Mouse (Mus musculus): ENCODE measurements around the gene Prss30. TPM values are rescaled to one million over a fixed set of nuclear protein-coding genes. Genes with fewer than 3 reads are reported as not detected.

Gene Prss30
- under 1 TPM in 1 of 4 experiments, not detected in 3; 0.45 TPM for total RNA-seq (2022)

DNA sequence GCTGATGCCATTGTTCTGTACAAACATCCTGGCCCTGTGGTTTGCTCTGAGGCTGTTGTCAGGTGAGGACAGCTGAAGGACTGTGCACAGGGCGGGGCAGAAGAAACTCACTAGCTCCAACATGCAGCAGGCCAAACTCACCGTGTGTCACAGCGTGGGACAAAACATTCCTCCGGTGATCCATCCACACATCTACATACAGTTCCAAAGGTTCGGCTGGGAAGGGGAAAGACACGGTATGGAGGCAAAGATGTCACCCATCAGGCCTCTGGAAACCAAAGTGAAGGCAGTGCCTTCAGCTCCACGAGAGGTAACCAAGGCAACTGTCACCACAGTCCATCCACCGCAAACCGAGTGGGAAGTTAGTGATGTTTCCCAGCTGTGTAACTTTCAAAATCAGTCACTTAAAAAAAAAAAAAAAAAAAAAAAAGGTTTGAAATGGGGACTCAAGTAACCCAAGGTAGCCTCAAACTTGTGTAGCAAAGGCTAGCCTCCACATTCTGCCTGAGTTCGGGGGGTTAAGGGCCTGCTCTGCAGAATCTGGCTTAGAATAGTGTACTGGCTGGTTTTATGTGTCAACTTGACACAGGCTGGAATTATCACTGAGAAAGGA lies at the start of gene Prss30:
Gene Prss30, minus strand, starts transcription at position 270 of the 613 bp plus-strand sequence.
- no peak for DNase-seq (ENCODE audit: low spot score in 2 of 2)

DNA sequence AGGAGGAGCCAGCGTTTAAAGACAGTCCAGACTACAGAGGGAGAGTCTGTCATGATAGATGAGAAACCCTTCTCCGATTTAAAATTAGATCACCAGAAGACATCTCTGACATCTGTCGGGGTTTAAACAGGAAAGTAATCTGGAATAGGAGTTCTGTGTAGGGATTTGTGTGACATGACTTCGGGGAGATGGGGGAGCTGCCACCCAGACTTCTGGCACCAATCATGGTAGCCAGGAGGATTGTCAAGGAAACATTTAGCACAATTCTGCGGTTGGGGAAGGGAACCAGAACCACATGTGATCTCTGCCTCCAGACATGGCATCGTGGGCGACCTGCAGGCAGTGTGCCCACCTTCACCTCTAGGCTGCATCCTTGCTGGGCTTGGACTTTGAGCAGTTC lies 49.1 kb upstream of the Prss30 start:
- no peak for DNase-seq (ENCODE audit: low spot score in 2 of 2)

DNA sequence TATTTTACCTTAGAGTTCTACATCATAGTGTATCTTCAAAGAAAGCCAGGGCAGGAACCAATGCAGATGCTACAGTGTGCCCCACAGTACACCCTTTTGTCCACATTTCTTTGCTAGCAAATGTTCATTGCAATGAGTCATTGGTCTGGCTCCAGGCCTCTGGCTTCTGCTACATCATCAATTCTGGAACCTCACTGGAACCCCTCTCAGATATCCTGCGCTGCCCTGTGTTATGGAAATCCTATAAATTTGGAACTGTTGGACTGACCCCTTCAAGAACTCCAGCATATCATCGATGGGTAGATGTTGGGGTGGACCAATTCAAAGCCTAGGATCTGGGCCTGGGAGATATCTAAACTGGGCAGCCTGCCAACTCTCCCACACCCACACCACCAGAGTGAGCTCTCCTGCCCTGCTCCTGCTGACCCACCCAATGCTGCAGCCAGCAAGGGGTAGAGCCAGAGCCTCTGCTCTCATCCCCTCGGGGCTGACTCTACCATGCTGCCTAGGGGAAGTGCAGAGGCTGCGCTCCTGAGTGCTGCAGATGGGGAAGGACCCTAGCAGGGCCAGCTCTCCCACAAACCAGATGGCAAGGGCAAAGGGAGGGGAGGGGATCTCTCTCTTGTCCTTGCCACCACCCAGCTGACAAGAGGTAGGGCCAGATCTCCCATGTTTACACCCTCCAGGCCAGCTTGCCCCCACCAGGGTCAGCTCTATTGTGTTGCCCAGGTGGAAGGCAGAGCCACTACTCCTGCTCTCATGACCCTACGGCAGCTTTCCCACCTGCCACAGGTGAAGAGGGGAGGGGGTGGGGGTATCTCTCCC lies 41.2 kb upstream of the Prss30 start:
- DNase-seq (ENCODE audit: low spot score in 2 of 2) = no peak

DNA sequence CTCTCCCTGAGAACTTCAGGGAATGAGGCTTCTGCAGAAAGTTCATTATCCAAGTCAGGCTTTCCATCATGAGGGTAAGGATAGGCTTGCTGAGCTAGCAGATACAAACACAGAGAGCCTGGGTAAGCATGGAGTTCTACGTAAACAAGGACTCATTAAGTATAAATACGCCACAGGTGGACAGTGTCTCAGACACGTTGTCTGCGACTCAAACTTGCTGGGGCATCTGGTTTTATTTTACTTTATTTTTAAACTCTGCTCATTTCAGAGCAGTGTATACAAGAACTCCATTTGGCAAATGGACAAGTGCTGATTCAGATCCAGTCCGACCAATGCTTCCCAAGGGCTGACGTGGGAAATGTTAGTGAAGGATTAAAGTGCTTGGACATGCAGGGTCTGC lies 40.3 kb upstream of the Prss30 start:
- DNase-seq (ENCODE audit: low spot score in 2 of 2) = no peak

DNA sequence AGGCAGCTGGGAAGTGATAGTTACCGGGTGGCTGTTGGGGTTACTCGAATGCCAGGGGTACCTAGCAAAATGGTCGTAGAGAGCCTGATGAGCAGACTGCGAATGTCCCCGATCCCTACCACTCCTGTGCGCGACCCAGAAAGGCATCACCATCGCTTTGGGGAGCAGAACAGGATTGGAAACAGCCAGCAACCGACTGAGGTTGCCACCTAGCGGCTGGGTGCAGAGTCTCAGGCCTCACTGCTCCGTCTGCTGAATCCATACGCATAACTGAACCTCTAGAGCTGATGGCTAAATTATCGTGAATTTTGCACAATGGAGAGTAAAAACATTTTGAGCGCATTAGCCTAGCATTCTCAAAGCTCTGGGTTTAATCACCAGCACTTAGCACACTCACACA lies 35.4 kb upstream of the Prss30 start:
- DNase-seq (ENCODE audit: low spot score in 2 of 2) = no peak

DNA sequence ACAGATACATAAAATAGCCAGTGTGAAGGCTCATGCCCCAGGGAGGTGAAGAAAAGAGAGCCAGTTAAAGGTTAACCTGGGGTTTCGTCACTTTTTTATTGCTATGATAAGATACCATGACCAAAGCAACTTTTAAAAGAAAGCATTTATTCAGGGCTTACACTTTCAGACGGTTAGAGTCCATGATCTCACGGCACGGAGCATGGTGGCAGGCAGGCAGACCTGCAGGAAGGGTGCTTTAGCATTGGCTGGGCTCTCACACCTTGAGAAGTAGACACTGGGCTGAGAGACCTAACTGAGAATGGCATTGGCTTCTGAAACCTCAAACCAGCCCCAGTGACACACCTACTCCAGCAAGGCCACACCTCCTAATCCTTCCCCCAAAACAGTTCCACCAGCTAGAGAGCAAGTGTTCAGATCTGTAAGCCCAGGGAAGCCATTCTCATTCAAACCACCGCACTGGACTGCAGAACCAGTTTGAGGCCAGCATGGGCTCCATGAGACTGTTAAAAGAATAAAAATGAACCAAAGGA lies 34.1 kb upstream of the Prss30 start:
- DNase-seq (ENCODE audit: low spot score in 2 of 2) = no peak

DNA sequence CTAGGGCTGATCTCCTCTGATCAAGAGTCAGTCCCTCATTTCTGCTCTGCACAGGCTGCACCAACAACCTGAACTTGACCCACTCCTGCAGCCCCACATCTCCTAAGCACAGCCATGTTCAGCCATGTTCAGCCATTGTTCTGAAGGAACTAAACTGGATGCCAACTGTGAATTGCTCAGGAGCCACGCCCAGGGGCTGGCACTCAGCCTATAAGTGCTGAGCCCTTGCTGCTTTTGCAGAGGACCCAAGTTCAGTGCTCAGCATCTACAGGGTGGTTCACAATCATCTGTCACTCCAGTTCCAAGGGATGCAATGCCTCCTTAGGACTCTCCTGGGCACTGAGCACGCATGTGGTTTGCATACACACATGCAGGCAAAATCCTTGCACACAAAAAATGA lies 32.6 kb upstream of the Prss30 start:
- no peak for DNase-seq (ENCODE audit: low spot score in 2 of 2)

DNA sequence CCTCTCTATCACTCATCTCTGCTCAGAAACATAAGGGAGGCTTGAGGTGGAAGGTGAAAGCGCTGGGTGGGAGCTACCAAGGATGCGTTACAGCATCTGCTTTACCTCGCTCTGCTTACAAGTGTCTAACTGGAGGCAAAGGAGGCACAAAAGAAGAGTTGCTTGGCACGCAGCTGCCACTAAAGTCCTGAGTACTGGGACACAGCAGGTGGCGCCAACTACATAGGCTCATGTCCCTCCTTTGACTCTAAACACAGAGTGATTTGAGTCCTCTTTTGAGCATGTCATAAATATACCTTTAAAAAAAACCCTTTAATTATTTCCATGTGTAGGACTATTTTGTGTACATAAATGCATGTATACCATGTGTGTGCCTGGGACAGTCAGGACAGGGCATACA lies 29.3 kb upstream of the Prss30 start:
- DNase-seq (ENCODE audit: low spot score in 2 of 2) = no peak

DNA sequence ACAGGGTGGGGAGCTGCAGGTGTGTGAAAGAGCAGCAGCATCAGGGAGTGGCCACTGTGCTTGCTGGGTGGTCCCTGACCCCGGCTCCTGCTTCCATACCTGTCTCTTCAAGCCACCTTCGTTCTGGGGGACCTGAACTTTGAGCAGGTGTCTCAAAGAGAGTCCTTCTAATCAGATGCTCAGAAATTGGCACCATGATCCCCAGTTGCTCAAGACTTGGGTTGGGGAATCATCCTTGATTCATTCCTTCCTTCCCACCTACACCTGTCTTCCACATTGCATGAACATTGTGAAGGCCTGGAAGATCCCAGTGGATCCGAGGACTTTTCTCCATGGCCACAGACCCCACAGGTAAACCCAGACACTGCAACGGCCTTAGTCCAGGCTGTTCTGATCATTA lies 27.7 kb upstream of the Prss30 start:
- no peak for DNase-seq (ENCODE audit: low spot score in 2 of 2)

DNA sequence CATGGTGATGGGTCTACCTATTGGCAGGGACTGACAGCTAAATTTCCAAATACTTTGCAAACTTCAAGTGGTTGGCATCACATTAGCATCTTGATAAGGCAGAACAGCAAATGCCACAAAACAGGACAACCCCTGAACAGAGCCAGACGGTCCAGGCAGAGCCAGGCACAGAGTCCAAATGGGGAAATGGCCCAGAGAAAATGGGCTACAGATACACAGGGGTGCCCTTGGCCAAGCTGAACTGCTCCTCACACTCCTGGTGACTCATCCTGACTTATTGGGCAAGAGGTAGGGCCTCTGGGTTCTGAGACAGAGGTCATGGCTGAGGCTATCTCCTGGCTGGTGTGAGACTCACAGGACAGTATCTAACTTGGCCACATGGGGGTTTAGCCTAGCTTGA lies 27.0 kb upstream of the Prss30 start:
- no peak for DNase-seq (ENCODE audit: low spot score in 2 of 2)

DNA sequence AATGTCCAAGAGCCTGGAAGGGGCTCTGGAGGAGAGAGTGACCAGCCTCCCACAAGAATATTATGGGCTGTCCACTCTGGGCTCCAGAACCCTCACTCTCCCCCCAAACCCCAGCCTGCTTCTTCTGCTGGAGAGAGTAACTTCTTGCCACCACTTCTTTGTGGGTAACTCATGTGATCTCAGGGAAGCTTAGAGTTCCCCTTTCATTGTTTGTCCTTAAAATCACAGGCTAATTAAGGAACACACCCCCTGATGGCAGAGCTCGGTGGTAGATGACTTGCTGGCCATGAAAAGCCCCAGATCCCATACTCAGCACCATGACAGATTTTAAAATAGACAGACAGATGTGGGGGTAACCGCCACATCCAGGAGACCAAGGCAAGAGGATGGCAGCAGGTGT lies 26.6 kb upstream of the Prss30 start:
- DNase-seq (ENCODE audit: low spot score in 2 of 2) = no peak

DNA sequence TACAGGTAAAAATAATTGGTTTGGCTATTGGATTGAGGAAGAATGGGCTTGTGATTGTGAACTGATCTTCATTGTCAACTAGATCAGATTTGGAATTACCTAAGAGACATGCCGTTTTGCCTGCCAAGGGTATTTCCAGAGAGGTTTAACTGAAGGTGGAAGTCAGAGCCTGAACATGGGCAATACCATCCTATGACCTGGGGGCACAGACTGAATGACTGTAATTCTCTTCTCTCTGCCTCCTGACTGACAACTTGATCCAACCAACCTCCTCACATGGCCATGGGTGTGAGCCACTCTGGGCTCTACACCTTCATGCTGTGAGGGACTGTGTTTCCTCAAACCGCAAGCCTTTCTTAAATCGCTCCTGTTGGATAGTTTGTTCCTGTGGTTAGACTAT lies 24.7 kb upstream of the Prss30 start:
- no peak for DNase-seq (ENCODE audit: low spot score in 2 of 2)

DNA sequence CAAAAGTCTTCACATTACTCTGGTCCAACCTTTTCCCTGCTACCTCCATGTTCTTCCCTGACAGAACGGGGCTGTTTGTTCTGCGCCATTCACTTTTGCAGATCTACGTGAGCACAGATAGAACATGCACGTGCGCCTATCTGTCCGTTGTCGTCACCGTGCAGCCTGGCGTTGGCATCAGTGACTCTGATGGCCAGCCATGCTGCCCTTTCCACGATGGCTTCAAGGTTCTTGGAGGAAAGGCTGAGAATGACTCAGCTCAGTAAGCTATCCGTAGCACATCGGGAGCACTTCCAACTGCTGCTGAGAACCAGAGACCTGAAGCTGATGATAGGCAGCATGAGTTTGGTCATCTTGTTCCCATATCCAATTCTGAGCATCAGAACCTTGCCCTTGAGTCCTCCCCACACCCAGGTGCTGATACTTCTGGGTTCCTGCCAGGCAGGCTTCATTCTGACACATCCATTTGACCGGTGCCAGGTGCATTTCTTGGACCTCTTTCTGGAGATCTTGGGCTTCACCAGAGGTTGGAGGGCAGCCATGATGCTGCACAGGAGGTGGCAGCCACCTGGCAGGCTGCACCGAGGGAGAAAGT lies 23.8 kb upstream of the Prss30 start:
- no peak for DNase-seq (ENCODE audit: low spot score in 2 of 2)

DNA sequence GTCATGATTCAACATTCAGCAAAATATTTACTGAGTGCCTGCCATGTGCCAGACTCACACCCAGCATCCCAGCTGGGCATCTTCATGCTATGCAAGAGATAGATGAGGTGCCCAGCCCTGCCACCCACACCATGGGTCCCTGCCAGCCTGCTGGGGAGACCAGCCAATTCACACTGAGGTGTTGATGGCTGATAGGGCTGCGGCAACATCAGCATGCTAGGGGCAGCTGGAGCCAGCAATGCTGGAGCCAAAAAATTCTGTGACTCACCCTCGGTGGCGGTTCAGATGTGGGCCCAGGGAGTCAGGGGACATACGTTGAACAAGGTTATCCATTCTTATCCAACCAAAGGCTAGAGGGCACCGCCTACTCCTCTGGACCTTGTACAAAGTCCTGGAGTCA lies 20.0 kb upstream of the Prss30 start:
- peak; percentile 73 to 80 for DNase-seq (ENCODE audit: low spot score in 2 of 2)

DNA sequence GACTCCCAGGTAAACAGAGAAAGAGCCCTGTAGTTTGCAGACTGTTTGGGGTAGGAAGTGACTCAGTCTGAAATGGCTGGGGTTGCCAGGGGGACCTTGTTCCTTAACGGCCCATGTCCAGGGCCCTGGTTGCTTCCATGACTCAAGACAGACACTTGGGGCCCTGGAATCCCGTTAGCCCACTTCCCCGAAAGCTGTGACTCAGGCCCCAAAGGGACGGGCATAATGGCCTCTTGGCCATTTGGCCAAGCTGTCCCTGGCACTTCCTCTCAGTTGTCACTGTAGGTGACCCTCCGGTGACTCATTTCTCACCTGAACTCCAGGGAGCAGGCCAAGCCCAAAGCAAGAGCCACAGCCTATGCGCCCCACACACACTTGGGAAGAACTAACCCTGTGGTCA lies 18.0 kb upstream of the Prss30 start:
- DNase-seq (ENCODE audit: low spot score in 2 of 2) = no peak

DNA sequence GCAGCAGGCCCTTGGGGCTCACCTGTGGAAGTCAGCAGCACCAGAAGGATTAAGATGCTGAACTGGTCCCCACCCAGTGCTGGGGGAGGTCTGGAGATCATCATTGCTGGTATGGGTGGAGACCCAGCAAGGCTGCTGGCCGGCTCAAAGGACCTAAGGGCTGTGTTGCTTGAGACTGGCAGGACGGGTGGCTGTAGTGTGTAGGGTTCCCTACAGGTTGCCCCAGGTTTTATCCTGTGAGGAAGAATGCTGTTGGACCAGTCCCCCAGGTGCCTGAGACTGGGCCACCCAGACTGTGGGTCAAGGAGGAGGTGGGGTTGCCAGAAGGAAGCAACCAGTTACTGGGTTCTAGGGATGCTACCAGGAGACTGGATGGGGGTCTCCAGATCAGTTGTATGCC lies 17.5 kb upstream of the Prss30 start, which contains the start of gene Prss22:
Gene Prss22, minus strand, starts transcription at position 200 of the 400 bp plus-strand sequence.
- DNase-seq (ENCODE audit: low spot score in 2 of 2) = no peak

DNA sequence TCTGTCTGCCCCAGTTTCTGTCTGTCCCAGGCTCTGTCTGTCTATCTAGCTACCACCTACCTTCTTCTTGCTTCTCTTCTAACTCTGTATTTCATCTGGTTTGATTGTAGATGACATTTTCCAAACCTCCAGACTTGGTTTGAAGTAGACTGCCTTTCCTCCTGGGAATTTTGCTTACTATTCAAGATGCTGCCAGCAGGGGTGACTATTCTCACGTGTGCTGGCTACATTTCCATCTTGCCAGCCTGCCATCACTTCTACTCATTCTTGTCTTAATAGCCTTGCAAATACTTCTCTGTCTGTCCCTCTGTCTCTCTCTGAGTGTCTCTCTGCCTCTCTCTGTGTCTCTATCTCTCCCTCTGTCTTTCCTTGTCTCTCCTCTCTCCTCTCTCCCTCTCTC lies 15.1 kb upstream of the Prss30 start:
- no peak for DNase-seq (ENCODE audit: low spot score in 2 of 2)

DNA sequence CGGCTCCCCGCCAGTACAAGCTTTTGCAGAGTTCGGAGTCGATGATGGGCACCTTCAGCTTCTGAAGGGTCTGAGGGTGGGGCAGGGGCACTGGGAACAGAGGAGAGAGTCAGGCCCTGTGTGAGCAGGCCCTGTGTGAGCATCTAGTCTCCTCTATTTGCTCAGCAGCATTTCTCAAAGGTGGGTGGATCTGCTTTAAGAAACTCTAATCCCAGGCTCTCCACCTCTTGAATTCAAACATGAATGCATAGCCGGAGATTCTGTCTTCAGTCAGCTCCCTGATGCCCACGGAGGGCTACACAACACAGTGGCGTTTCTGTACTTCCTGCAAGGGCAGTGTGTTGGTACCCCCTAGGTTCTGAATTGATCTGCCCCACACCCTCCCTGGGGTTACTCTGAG lies 14.3 kb upstream of the Prss30 start:
- DNase-seq (ENCODE audit: low spot score in 2 of 2) = no peak

DNA sequence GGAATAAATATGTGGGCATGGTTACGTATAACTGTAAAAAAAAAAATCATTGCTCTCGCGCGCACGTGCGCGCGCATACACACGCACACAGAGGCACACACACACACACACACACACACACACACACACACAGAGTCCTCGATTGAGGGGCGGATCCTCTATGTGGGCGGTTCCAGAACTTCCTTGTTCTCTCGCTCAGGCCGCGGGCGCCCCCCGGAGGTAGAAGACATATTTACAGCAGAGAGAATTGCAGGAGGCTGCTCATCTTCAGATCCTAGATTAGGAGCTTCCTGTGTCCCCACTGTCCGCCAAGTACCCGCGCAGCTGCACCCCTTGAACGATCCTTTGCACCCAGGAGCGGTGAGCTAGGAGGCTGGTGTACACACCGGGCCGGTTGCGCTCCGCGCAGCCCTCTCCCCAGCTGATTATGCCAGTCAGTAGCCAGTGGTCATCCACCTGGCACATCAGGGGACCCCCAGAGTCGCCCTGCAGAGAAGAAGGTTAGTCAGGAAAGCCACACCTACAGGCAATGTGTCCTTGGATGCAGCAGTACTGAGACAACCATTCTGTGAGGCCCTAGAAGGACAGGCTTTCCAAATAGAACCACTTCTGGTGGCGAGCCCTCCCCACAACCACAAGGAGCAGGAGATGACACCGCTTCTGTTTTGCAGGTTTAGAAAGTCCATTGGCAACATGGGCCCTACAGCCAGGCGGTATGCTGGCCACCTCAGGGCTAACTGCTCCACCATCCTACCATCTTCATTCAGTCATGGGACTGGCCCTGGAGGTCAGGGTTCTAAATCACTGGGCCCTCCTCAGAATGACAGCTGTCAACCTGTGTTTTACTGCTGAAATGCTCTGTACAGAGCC lies 13.4 kb upstream of the Prss30 start:
- DNase-seq (ENCODE audit: low spot score in 2 of 2) = peak; percentile 88 to 95

DNA sequence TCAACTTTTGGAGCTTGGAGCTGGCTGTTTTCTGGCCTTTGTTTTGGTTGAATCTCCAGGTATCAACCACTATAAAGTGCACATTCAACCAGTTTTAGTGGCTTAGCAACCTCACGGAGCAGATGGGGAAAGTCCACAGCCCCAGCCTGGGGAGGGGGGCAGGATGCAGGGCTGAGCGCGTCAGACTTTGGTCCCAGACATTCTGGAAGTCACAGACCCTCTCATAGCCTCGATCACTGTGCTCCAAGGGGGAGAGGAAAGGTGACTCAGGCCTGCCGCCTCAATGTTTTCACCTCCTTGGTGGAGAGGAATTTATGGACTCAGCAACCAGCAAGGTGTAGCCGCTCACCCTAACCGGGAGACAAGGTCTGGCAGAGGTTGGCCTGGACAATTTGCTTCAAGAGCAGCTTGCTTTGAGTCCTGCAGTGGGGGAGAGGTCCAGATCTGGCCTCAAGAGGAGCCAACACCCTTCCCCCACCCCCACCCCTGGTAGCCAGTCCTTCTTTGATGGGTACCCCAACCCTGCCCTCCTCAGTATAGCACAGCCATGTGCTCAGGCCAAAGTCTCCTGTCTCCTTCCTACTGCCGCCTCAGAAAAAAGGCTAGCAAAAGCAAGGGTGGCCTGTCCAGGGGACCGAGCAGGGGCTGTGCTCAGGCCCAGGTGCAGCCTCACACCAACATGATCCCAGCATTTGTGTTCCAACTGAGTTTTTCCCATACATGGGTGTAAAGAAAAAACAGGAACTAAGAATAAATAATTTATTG lies 12.6 kb upstream of the Prss30 start:
- no peak for DNase-seq (ENCODE audit: low spot score in 2 of 2)

DNA sequence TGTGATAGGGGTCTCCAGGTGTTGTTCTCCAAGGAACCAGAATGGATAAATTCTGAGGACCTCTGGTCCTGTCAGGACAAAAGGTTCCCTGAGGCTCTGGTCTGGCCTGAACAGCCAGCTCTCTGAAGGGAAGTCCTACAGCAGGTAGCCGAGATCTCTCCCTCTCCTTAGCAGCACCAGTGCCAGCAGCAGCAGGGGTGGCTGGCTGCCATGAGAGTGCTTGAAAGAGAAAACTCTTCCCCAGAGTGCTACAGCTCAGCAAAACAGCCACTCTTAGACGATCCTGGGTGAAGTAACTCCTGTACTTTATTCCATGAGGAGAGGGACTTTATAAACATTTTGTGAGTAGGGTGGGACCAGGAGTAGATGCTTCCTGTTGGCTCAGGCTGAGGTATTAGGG lies 9.4 kb upstream of the Prss30 start:
- DNase-seq (ENCODE audit: low spot score in 2 of 2) = no peak

Measured in layer of hippocampus, adult 8-10 months (tissue).